Mouse (Mus musculus): ENCODE measurements around the gene Plcl1. TPM values are rescaled to one million over a fixed set of nuclear protein-coding genes. Genes with fewer than 3 reads are reported as not detected.
A peak's percentile ranks its signal among the peaks of the same experiment; 100 is the strongest.
"Not testable (repeated sequence)": the region's sequence is repeated elsewhere in the genome, so short reads cannot be mapped to it uniquely, and the experiment has no call there.

The Plcl1 gene
- polyA plus RNA-seq, 2 experiments from 2014 or later = 2.3 to 6.2 TPM

GRCm38 (mm10) chr1:55445043-55445688, 39.4 kb downstream of the Plcl1 start:
- no peak for ATAC-seq

GRCm38 (mm10) chr1:55445689-55446044, 39.9 kb downstream of the Plcl1 start:
- ATAC-seq = no peak

DNA sequence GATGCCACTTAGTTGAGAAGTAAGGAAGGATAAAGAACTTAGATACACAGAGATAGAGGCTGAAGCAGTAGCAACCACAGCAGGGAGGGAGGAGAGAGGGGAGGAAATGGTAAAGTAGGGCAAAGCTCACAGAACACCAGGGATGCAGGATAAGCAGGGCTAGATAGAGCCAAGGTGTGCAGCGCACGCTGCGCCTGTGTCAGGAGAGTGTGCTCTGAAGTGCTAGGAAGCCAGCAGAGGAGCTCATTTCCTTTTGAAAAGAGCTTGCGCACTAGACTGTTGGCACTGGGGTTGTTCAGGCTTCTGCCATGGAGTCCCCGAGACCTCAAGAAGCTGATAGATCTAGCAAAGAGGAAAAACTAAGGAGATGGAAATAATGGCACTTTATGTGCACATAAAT, 40.6 kb downstream of the Plcl1 start:
- peak; percentile 44 for ATAC-seq

DNA sequence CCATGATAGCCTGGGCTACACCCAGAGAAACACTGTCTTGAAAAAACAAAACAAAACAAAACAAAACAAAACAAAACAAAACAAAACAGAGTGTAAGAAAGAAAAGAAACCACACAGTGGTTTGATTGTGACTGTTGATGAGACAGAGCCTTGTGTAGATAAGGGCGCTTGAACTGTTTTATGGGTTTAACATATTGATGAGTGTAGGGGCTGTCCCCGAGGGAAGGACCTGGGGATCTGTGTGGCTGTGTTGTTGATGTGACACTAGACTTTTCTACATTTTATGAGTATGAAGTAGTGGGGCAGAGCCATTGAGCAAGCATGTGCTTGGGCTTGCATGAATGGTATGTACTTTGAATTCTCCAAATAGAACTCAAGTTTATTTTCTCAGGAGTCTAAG, 41.2 kb downstream of the Plcl1 start:
- peak; percentile 93 for ATAC-seq

DNA sequence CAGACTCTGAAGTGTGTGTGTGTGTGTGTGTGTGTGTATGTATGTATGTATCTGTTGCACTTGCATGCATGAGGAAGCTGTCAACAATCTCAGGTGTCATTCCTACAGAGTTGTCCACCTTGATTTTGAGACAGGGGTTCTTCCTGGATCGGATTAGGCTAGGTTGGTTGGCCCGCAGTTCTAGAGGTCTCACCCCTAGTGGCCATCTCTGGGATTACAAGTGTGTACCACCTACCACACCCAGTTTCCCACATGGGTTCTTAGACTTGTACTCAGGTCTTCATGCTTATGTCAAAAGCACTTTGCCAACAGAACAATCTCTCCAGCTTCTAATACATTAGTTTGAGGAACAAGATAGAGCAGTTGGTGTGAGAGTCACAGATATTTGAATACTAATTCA, 41.9 kb downstream of the Plcl1 start:
- ATAC-seq = no peak

DNA sequence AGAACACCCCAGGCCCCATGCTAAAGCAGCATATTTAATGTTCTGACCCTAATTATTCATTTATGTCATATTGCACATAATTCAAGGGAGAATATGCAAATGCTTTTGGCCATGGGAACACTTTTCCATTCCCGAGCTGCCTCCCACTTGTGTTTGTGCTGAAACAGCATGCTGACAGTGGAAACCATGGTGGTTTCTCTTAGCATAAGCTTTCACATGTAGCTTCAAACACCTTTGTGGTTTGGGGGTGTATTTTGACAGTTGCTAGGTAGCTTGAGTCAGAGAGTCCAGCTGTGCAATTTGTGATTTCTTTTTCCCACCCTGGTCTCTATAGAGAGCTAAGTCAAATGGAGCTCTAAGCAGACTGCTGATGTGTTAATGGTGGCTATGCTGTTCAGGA, 42.4 kb downstream of the Plcl1 start:
- ATAC-seq = no peak

GRCm38 (mm10) chr1:55449779-55450178, 44.1 kb downstream of the Plcl1 start:
- no peak for ATAC-seq

GRCm38 (mm10) chr1:55454119-55454518, 48.4 kb downstream of the Plcl1 start:
- no peak for ATAC-seq

DNA sequence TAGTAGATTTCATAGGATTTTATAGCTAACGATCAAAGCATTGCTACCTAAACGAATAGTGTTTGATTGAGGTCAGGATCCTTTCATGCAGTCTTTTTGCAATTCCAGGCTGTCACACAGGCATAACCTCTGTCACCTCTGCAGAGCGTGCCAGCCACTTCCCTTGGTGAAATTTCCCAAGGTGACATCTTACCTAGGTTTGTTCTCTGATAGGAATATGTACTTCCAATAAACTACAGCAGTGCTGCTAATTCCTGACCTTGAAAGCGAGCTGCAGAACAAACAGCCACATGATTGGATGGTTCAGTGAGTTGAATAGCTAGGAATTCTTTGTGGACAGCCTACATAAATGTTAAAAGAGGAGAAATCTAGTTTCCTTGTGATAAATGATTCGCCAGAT, 56.6 kb downstream of the Plcl1 start:
- ATAC-seq = no peak

GRCm38 (mm10) chr1:55473756-55474155, 68.0 kb downstream of the Plcl1 start:
- peak; percentile 34 for ATAC-seq

- no peak for ATAC-seq
Measured at GRCm38 (mm10) chr1:55474976-55475375, 69.3 kb downstream of the Plcl1 start.

- ATAC-seq = not testable (repeated sequence)
Measured at GRCm38 (mm10) chr1:55487371-55487770, 81.7 kb downstream of the Plcl1 start.

GRCm38 (mm10) chr1:55488261-55488660, 82.5 kb downstream of the Plcl1 start:
- peak; percentile 69 for ATAC-seq

DNA sequence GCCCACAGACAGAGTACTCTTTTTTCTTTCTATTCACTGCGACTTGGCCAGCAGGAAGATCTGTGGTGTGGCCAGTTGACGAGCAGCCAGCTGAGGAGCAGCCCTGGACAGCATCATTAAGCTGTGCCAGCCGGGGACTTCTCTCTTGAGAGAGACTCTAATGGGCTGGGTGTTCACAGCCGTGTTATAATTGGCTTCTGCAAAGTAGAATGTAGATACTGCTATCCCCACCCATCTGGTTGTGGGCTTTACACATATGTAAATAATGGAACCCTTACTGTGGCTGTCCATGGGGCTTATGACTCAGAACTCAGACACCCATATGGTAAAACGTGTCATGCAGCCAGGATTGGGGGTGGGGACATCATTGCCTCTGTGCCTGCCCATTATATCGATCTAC, 83.6 kb downstream of the Plcl1 start:
- ATAC-seq = no peak

DNA sequence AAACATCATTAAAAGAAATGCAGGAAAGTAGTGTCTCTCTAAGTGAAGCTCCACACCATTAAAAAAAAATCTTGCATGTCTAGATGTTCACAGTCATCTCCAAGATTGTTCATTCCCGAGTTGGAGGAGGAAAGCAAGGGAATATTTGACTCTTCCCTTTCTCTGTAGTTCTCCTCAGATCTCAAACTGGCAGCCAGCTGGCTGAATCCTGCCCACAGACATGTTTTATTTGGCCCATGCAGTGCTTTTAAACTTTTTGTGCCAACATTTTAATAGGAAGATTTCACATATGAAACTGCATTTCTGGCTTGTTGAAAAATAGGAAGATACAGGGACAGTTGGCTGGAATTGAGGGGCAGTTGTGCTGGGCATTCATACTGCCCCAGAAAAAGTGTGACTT, 94.2 kb downstream of the Plcl1 start:
- ATAC-seq = no peak

GRCm38 (mm10) chr1:55500981-55501682, 95.4 kb downstream of the Plcl1 start:
- no peak for ATAC-seq

- no peak for ATAC-seq
Measured at GRCm38 (mm10) chr1:55505811-55506210, 100.1 kb downstream of the Plcl1 start.

DNA sequence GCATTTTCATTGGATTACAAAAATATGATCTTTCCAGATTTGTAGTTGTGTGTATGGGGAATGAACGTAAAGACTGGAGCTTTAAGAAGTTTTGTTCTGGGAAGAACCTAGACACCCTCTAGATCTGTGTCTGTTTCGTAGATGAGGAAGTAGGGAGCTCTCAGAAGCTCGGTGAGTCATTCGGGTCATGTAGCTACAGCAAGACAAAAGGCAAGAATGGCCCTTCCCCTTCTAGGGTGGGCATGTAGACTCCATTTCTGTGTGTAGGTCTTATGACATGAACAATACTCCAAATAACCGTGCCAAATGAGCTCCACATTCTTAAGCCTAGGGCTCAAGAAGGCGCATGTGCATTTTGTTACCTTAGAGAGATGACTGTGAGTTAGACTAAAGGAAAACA, 101.3 kb downstream of the Plcl1 start:
- ATAC-seq = no peak

DNA sequence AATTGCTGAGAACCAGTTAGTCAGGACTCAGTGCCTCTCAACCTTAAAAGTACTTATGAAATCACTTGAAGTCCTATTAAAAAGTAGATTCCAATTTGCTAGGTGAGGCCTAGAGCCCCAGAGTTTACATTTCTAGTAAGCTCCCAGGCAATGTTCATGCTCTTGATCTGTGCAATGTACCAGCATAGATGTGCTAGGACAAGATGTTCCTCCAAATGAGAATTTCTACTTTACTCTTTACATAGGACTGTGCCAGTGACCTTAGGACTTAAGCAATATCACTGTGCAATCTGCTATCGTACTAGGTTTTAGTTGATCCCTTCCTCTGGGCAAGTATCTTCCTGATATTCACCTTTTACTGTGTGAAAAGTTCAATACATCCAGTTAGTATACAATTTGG, 103.9 kb downstream of the Plcl1 start:
- ATAC-seq = no peak

DNA sequence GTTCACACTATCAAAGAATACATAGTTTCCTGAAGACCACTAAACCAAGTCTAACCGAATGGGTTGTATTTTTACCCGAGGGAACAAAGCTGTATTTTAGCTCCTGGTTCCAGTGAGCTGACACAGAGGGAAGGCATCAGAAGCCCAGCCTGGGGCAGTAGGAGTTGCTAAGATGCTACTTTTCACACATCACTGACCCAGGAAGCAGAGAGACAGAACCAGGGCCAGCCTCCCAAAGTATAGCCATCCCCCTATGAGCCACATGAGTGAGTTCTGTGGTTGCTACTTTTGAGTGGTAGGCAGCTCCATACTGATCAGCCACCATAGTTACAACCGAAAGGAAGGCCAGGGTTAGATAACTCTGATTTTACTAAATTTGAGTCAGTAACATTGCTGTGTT, 106.4 kb downstream of the Plcl1 start:
- ATAC-seq = no peak

DNA sequence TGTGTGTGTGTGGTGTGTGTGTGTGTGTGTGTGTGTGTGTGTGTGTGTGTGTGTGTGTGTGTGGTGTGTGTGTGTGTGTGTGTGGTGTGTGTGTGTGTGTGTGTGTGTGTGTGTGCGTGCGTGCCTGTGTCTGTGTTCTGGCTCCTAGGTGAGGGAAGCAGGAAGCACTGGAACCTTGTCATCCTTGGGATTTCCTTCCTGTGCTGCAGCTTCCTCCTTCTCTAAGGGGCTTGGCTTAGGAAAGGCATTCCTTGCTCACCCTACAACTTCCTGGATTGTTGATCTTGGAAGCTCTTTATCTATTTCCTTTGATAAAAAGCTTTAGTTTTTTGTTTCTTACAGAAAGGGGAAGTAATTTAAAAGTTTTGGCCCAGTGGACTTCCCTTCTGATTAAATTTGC, 107.1 kb downstream of the Plcl1 start:
- not testable (repeated sequence) for ATAC-seq

DNA sequence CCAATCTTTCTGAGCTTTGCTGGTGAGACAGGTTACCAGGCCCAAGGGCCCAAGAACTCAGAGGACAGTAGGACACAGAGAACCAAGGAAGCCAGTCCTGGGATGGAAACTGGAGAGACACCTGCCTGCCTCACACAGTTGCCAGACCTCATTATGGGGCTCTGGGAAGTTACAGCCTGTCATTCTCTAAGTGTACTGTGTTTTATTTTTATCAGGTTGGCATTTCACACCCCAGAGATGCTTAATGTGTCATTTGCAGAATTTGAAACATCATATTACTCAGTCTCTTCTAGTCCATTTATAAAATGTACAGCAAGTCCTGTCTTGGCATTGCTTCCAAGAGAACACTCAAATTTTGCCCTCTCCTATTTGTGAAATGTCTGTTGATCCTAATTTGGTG, 111.5 kb downstream of the Plcl1 start:
- no peak for ATAC-seq

GRCm38 (mm10) chr1:55523966-55524365, 118.2 kb downstream of the Plcl1 start:
- no peak for ATAC-seq

DNA sequence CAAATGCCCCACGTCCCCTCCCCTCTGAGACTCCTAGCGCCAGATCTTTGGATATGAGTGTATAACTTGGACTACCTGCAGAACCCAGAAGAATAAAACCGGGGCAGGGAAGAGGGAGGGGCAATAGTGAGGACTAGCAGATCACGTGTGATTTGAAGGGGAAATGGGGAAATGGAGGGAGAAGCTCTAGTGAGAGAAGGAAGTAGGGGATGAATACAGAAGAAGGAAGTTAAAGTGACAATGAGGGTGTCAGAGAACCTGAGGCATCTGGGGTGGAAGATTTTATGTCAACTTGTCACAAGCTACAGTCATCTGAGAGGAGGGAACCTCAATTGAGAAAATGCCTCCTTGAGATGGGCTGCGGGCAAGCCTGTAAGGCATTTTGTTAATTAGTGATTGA, 119.4 kb downstream of the Plcl1 start:
- no peak for ATAC-seq

- no peak for ATAC-seq
Measured at GRCm38 (mm10) chr1:55525748-55526147, 120.0 kb downstream of the Plcl1 start.
